Mouse (Mus musculus) lung, adult 2 months (tissue): Measurements from ENCODE around the gene Slc35d2.

Experiments used
- CTCF ChIP-seq: fragments of 200-500 bp; IDR thresholded peaks from 2 replicates; pipeline ENCODE4 v1.5.1; 2011; ENCODE audit warnings: mild to moderate bottlenecking, low read length, control low read depth; ENCODE audit not compliant: insufficient read depth
- POLR2A ChIP-seq: fragments of 200-500 bp; IDR thresholded peaks from 2 replicates; pipeline ENCODE4 v1.6.1; 2011; ENCODE audit warnings: low read depth, mild to moderate bottlenecking, control low read depth, low read length, borderline replicate concordance; ENCODE audit errors: extremely low read depth

GRCm38 (mm10) chr13:64152241-64152669 is 23.1 kb upstream of the Slc35d2 start:
- no peak for TF ChIP-seq CTCF
- peak; percentile 67; the same call in 1 of the 2 replicates for TF ChIP-seq POLR2A
